Mouse (Mus musculus) limb, embryonic 14.5 days (tissue): ENCODE results near the gene Pcsk1n. TPM values are rescaled to one million over a fixed set of nuclear protein-coding genes. Genes with fewer than 3 reads are reported as not detected.

Source experiments
- ATAC-seq: fragments of 200-750 bp; cut with Nextera tagmentation; 2 replicates; pipeline ENCODE4 v1.8.0; 2017; ENCODE audit warnings: low read depth, moderate number of reproducible peaks, moderate TSS enrichment; ENCODE audit not compliant: low FRiP score
- DNase-seq: peaks from one replicate; pipeline ENCODE4 v3.0.0-alpha.2; 2015; ENCODE audit warnings: low spot score
- H3K27ac ChIP-seq: fragments of 300-500 bp; sonication (generic); replicated peaks from 2 replicates; pipeline ENCODE4 v1.5.1; 2014; ENCODE audit warnings: low read depth, mild to moderate bottlenecking, low read length, moderate library complexity, mixed read lengths
- H3K27me3 ChIP-seq: fragments of 300-500 bp; sonication (generic); 2 replicates; pipeline ENCODE4 v1.6.1; 2014; ENCODE audit warnings: low read length, mixed read lengths; ENCODE audit not compliant: control insufficient read depth, insufficient read depth
- H3K36me3 ChIP-seq: fragments of 300-500 bp; sonication (generic); 2 replicates; pipeline ENCODE4 v1.6.1; 2014; ENCODE audit warnings: mild to moderate bottlenecking, low read length, moderate library complexity, mixed read lengths; ENCODE audit not compliant: control insufficient read depth, insufficient read depth
- H3K4me1 ChIP-seq: fragments of 300-500 bp; sonication (generic); 2 replicates; pipeline ENCODE4 v1.6.1; 2014; ENCODE audit warnings: antibody characterized with exemption, low read length, mixed read lengths; ENCODE audit not compliant: control insufficient read depth, insufficient read depth
- H3K4me2 ChIP-seq: fragments of 300-500 bp; sonication (generic); replicated peaks from 2 replicates; pipeline ENCODE4 v1.6.1; 2014; ENCODE audit warnings: low read depth, mild to moderate bottlenecking, low read length, moderate library complexity; ENCODE audit not compliant: severe bottlenecking
- H3K4me3 ChIP-seq: fragments of 300-500 bp; sonication (generic); replicated peaks from 2 replicates; pipeline ENCODE4 v1.5.1; 2014; ENCODE audit warnings: low read length
- H3K9ac ChIP-seq: fragments of 300-500 bp; sonication (generic); 2 replicates; pipeline ENCODE4 v1.6.1; 2014; ENCODE audit warnings: mild to moderate bottlenecking, low read depth, low read length, moderate library complexity; ENCODE audit not compliant: severe bottlenecking
- H3K9me3 ChIP-seq: fragments of 300-500 bp; sonication (generic); 2 replicates; pipeline ENCODE4 v1.6.1; 2016; ENCODE audit warnings: low read length; ENCODE audit not compliant: control insufficient read depth
- POLR2A ChIP-seq: fragments of 200-500 bp; IDR thresholded peaks from 2 replicates; pipeline ENCODE4 v1.8.0; 2012; ENCODE audit warnings: inconsistent platforms, mild to moderate bottlenecking, moderate library complexity, borderline replicate concordance; ENCODE audit not compliant: insufficient read depth, insufficient read length; ENCODE audit errors: extremely low read depth
- WGBS: fragments of 180-500 bp; shearing (Covaris S2); extraction: QIAGEN DNeasy Blood & Tissue Kit; methylation state at CpG from one replicate; pipeline ENCODE4 v1.1.7; 2014; 5-methylcytosine and 5-hydroxymethylcytosine counted together
- polyA plus RNA-seq, 2 experiments: library from polyadenylated mRNA; depleted of rRNA in 1 of 2; stranded (reverse) in 1 of 2; unstranded in 1 of 2; fragments of >200 nt; fragmentation: Nextera tagmentation in 1 of 2; extraction: Ambion mirVana in 1 of 2; gene quantifications; 2 replicates each; pipeline versions ENCODE4 v1.2.1 to v1.2.3; 2012 to 2014

The Pcsk1n gene
- polyA plus RNA-seq, 2 experiments = 0.67 to 0.93 TPM

DNA sequence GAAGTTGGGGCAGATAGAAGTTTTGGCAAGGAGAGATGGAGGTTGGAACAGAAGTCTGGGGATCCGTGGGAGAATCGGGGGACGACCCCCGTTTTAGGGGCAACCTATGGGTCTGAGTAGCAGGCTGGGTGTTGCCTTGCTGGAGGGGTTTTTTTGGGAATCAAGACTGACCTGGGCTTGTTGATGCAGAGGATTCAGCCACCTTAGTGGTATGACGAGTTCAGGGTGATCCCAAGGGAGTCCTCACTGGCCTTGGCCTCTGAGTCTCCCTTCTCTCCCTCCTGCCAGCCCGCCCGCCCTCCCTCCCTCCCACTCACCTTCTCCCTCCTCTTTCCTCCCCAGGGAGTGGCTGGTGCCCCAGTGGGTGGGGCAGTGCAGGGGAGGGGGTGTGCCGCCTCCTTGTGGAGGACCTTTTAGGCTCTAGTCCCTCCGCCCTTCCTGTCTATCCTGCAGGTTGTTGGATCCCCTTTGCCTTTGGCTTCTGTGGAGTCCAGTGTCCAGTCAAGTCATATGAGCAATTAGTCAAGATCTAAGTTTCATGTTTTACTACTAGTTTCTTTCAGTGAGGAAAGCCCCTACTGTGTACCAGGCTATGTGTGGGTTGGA lies 48.1 kb downstream of the Pcsk1n start:
- no peak overlapping the region for H3K4me3 ChIP-seq
- no peak overlapping the region for H3K4me2 ChIP-seq
- no peaks in the 10 kb centered on the region for H3K27me3 ChIP-seq
- WGBS = 74% methylated on average over 6 of the region's 9 CpGs
- TF ChIP-seq POLR2A = no peak
- no peak overlapping the region for H3K27ac ChIP-seq
- no peak overlapping the region for H3K9ac ChIP-seq
- no peaks in the 10 kb centered on the region for H3K9me3 ChIP-seq
- H3K4me1 ChIP-seq = no peaks in the 10 kb centered on the region
- no peaks in the 10 kb centered on the region for H3K36me3 ChIP-seq
- DNase-seq (no peak), ATAC-seq (no peak)

DNA sequence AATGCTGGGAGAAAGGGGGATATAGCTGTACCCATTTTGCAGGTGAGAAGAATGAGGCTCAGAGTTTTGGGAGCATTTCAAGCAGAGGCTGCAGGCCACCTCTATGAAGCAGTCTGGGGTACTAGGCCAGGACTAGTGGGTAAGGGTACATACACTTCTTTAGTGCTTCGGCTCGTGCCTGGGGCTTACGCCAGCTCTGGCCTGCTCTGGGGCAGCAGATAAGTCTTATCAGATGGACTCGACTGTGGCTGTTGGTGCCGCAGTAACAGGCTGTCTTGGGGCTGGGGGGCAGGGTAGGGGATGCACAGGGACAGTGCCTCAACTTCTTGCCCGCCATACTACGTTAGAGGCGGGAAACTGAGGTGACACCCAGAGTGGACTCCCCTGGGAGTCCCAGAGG lies 48.6 kb downstream of the Pcsk1n start:
- H3K4me2 ChIP-seq = no peak overlapping the region
- H3K4me3 ChIP-seq = no peak overlapping the region
- DNase-seq (no peak), ATAC-seq (no peak)
- H3K9me3 ChIP-seq = no peaks in the 10 kb centered on the region
- 88% methylated on average over 8 of the region's 8 CpGs for WGBS
- no peaks in the 10 kb centered on the region for H3K36me3 ChIP-seq
- no peak overlapping the region for H3K27ac ChIP-seq
- no peak for TF ChIP-seq POLR2A
- H3K27me3 ChIP-seq = no peaks in the 10 kb centered on the region
- H3K4me1 ChIP-seq = no peaks in the 10 kb centered on the region
- H3K9ac ChIP-seq = no peak overlapping the region

DNA sequence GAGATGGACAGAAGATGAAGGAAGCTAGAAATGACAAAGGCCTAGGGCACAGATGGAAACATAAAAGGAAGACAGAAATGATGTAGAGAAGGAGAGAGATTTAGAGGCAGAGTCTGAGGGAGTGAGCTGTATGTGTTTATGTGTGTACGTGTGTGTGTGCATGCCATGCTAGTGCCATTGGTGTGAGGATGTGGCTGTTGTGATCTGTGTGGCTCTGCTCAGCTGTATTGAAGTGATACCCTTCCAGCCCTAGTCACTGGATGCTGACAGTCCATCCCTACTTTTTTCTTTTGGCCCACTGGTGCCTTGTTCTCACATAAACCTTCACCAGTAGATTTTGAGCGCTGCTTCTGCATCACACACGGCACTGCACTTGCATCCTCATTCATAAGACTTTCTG lies 49.3 kb downstream of the Pcsk1n start:
- H3K9me3 ChIP-seq = no peaks in the 10 kb centered on the region
- 69% methylated on average over 3 of the region's 3 CpGs for WGBS
- H3K4me1 ChIP-seq = no peaks in the 10 kb centered on the region
- H3K36me3 ChIP-seq = no peaks in the 10 kb centered on the region
- no peak overlapping the region for H3K4me3 ChIP-seq
- DNase-seq (no peak), ATAC-seq (no peak)
- TF ChIP-seq POLR2A = no peak
- no peak overlapping the region for H3K4me2 ChIP-seq
- H3K27ac ChIP-seq = no peak overlapping the region
- H3K27me3 ChIP-seq = no peaks in the 10 kb centered on the region
- no peak overlapping the region for H3K9ac ChIP-seq

DNA sequence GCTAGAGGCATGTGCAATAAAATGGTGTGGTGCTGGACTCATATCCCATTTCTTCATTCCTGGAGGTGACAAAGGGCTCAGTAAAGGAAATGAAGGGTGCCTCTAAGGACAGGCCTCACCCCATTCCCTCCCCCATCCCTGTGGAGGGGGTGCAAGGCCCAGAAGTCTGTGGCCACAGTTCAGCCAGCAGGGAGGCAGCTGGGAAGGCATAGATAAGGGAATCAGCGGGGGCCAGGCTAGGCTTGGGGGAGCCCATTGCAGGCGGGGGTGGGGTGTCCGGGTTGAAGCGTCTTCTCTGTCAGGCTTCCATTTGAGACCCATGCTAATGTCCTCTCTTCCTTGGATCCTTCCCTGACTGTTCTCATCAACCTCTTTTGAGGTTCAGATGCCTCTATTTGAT lies 51.7 kb downstream of the Pcsk1n start:
- Histone ChIP-seq H3K9me3 (no peaks in the 10 kb centered on the region), H3K9ac (no peak overlapping the region), H3K27me3 (no peaks in the 10 kb centered on the region), H3K27ac (no peak overlapping the region), H3K36me3 (no peaks in the 10 kb centered on the region), H3K4me1 (no peaks in the 10 kb centered on the region), H3K4me3 (no peak overlapping the region), H3K4me2 (no peak overlapping the region)
- ATAC-seq (no peak), DNase-seq (no peak)
- WGBS = 63% methylated on average over 4 of the region's 4 CpGs
- TF ChIP-seq POLR2A = no peak

Other genes starting within 250 kb of the Pcsk1n start
- gene Plp2, start 248.4 kb upstream of the Pcsk1n start, polyA plus RNA-seq (2012; rRNA removed) = 196 and 259 TPM in 2 replicates
- 190 and 201 TPM in 2 replicates for gene Plp2, start 248.4 kb upstream of the Pcsk1n start, polyA plus RNA-seq (2014; fragmentation: Nextera tagmentation; extraction: Ambion mirVana)
- gene Magix, start 238.6 kb upstream of the Pcsk1n start, polyA plus RNA-seq (2012; rRNA removed) = 0.38 and 0.55 TPM in 2 replicates
- gene Magix, start 238.6 kb upstream of the Pcsk1n start, polyA plus RNA-seq (2014; fragmentation: Nextera tagmentation; extraction: Ambion mirVana) = 0.73 and 0.87 TPM in 2 replicates
- 20.5 and 28.9 TPM in 2 replicates for gene Gpkow, start 222.7 kb upstream of the Pcsk1n start, polyA plus RNA-seq (2012; rRNA removed)
- gene Gpkow, start 222.7 kb upstream of the Pcsk1n start, polyA plus RNA-seq (2014; fragmentation: Nextera tagmentation; extraction: Ambion mirVana) = 37.8 and 43.9 TPM in 2 replicates
- gene Wdr45, start 205.5 kb upstream of the Pcsk1n start, polyA plus RNA-seq (2012; rRNA removed) = 48.6 and 56.5 TPM in 2 replicates
- 20.4 and 25.3 TPM in 2 replicates for gene Wdr45, start 205.5 kb upstream of the Pcsk1n start, polyA plus RNA-seq (2014; fragmentation: Nextera tagmentation; extraction: Ambion mirVana)
- gene Gm45208, start 197.6 kb upstream of the Pcsk1n start, polyA plus RNA-seq (2012; rRNA removed) = 0.50 and 0.85 TPM in 2 replicates
- 0.43 and 0.48 TPM in 2 replicates for gene Gm45208, start 197.6 kb upstream of the Pcsk1n start, polyA plus RNA-seq (2014; fragmentation: Nextera tagmentation; extraction: Ambion mirVana)
- gene Praf2, start 191.4 kb upstream of the Pcsk1n start, polyA plus RNA-seq (2012; rRNA removed) = 83.7 and 91.1 TPM in 2 replicates
- 89.4 and 92.0 TPM in 2 replicates for gene Praf2, start 191.4 kb upstream of the Pcsk1n start, polyA plus RNA-seq (2014; fragmentation: Nextera tagmentation; extraction: Ambion mirVana)
- 25.7 and 38.6 TPM in 2 replicates for gene Ccdc120, start 168.9 kb upstream of the Pcsk1n start, polyA plus RNA-seq (2012; rRNA removed)
- 14.9 and 16.0 TPM in 2 replicates for gene Ccdc120, start 168.9 kb upstream of the Pcsk1n start, polyA plus RNA-seq (2014; fragmentation: Nextera tagmentation; extraction: Ambion mirVana)
- 24.4 and 25.3 TPM in 2 replicates for gene Tfe3, start 157.3 kb upstream of the Pcsk1n start, polyA plus RNA-seq (2012; rRNA removed)
- 22.1 and 22.2 TPM in 2 replicates for gene Tfe3, start 157.3 kb upstream of the Pcsk1n start, polyA plus RNA-seq (2014; fragmentation: Nextera tagmentation; extraction: Ambion mirVana)
- 60.2 and 63.0 TPM in 2 replicates for gene Gripap1, start 130.1 kb upstream of the Pcsk1n start, polyA plus RNA-seq (2012; rRNA removed)
- 31.9 and 32.9 TPM in 2 replicates for gene Gripap1, start 130.1 kb upstream of the Pcsk1n start, polyA plus RNA-seq (2014; fragmentation: Nextera tagmentation; extraction: Ambion mirVana)
- 4.1 and 5.7 TPM in 2 replicates for gene Kcnd1, start 97.5 kb upstream of the Pcsk1n start, polyA plus RNA-seq (2012; rRNA removed)
- gene Kcnd1, start 97.5 kb upstream of the Pcsk1n start, polyA plus RNA-seq (2014; fragmentation: Nextera tagmentation; extraction: Ambion mirVana) = 1.7 and 2.2 TPM in 2 replicates
- 71.3 and 76.3 TPM in 2 replicates for gene Otud5, start 78.5 kb upstream of the Pcsk1n start, polyA plus RNA-seq (2012; rRNA removed)
- 38.3 and 38.7 TPM in 2 replicates for gene Otud5, start 78.5 kb upstream of the Pcsk1n start, polyA plus RNA-seq (2014; fragmentation: Nextera tagmentation; extraction: Ambion mirVana)
- 9.3 and 11.8 TPM in 2 replicates for gene Pim2, start 41.6 kb upstream of the Pcsk1n start, polyA plus RNA-seq (2012; rRNA removed)
- gene Pim2, start 41.6 kb upstream of the Pcsk1n start, polyA plus RNA-seq (2014; fragmentation: Nextera tagmentation; extraction: Ambion mirVana) = 4.2 and 4.6 TPM in 2 replicates
- 74.0 and 119 TPM in 2 replicates for gene Slc35a2, start 35.8 kb upstream of the Pcsk1n start, polyA plus RNA-seq (2012; rRNA removed)
- gene Slc35a2, start 35.8 kb upstream of the Pcsk1n start, polyA plus RNA-seq (2014; fragmentation: Nextera tagmentation; extraction: Ambion mirVana) = 29.1 and 30.0 TPM in 2 replicates
- 106 and 138 TPM in 2 replicates for gene Pqbp1, start 20.6 kb upstream of the Pcsk1n start, polyA plus RNA-seq (2012; rRNA removed)
- gene Pqbp1, start 20.6 kb upstream of the Pcsk1n start, polyA plus RNA-seq (2014; fragmentation: Nextera tagmentation; extraction: Ambion mirVana) = 93.0 and 105 TPM in 2 replicates
- 50.1 and 57.8 TPM in 2 replicates for gene Timm17b, start 20.5 kb upstream of the Pcsk1n start, polyA plus RNA-seq (2012; rRNA removed)
- gene Timm17b, start 20.5 kb upstream of the Pcsk1n start, polyA plus RNA-seq (2014; fragmentation: Nextera tagmentation; extraction: Ambion mirVana) = 187 and 196 TPM in 2 replicates
- not detected in 2 replicates for gene Gm10491, start 12.0 kb upstream of the Pcsk1n start, polyA plus RNA-seq (2012; rRNA removed)
- gene Gm10491, start 12.0 kb upstream of the Pcsk1n start, polyA plus RNA-seq (2014; fragmentation: Nextera tagmentation; extraction: Ambion mirVana) = not detected in 2 replicates
- gene Gm10490, start 10.3 kb upstream of the Pcsk1n start, polyA plus RNA-seq (2012; rRNA removed) = not detected in 2 replicates
- not detected in 2 replicates for gene Gm10490, start 10.3 kb upstream of the Pcsk1n start, polyA plus RNA-seq (2014; fragmentation: Nextera tagmentation; extraction: Ambion mirVana)
- gene Eras, start 8.8 kb downstream of the Pcsk1n start, polyA plus RNA-seq (2012; rRNA removed) = 0.05 and 0.10 TPM in 2 replicates
- not detected in 2 replicates for gene Eras, start 8.8 kb downstream of the Pcsk1n start, polyA plus RNA-seq (2014; fragmentation: Nextera tagmentation; extraction: Ambion mirVana)
- gene Hdac6, start 28.1 kb downstream of the Pcsk1n start, polyA plus RNA-seq (2012; rRNA removed) = 67.3 and 78.8 TPM in 2 replicates
- 28.1 and 32.3 TPM in 2 replicates for gene Hdac6, start 28.1 kb downstream of the Pcsk1n start, polyA plus RNA-seq (2014; fragmentation: Nextera tagmentation; extraction: Ambion mirVana)
- gene Gata1, start 58.2 kb downstream of the Pcsk1n start, polyA plus RNA-seq (2012; rRNA removed) = 1.5 and 2.0 TPM in 2 replicates
- gene Gata1, start 58.2 kb downstream of the Pcsk1n start, polyA plus RNA-seq (2014; fragmentation: Nextera tagmentation; extraction: Ambion mirVana) = 1.3 and 1.6 TPM in 2 replicates
- gene Glod5, start 98.7 kb downstream of the Pcsk1n start, polyA plus RNA-seq (2012; rRNA removed) = 0.10 TPM in 1 of 2 replicates, not detected in the other
- gene Glod5, start 98.7 kb downstream of the Pcsk1n start, polyA plus RNA-seq (2014; fragmentation: Nextera tagmentation; extraction: Ambion mirVana) = not detected in 2 replicates
- 65.3 and 67.4 TPM in 2 replicates for gene Suv39h1, start 154.9 kb downstream of the Pcsk1n start, polyA plus RNA-seq (2012; rRNA removed)
- 51.9 and 56.1 TPM in 2 replicates for gene Suv39h1, start 154.9 kb downstream of the Pcsk1n start, polyA plus RNA-seq (2014; fragmentation: Nextera tagmentation; extraction: Ambion mirVana)
- 2.6 and 3.5 TPM in 2 replicates for gene Was, start 170.7 kb downstream of the Pcsk1n start, polyA plus RNA-seq (2012; rRNA removed)
- gene Was, start 170.7 kb downstream of the Pcsk1n start, polyA plus RNA-seq (2014; fragmentation: Nextera tagmentation; extraction: Ambion mirVana) = 0.92 and 0.97 TPM in 2 replicates
- gene Wdr13, start 213.1 kb downstream of the Pcsk1n start, polyA plus RNA-seq (2012; rRNA removed) = 90.6 and 127 TPM in 2 replicates
- 18.7 and 19.7 TPM in 2 replicates for gene Wdr13, start 213.1 kb downstream of the Pcsk1n start, polyA plus RNA-seq (2014; fragmentation: Nextera tagmentation; extraction: Ambion mirVana)
- 355 and 465 TPM in 2 replicates for gene Rbm3, start 226.1 kb downstream of the Pcsk1n start, polyA plus RNA-seq (2012; rRNA removed)
- gene Rbm3, start 226.1 kb downstream of the Pcsk1n start, polyA plus RNA-seq (2014; fragmentation: Nextera tagmentation; extraction: Ambion mirVana) = 496 and 541 TPM in 2 replicates